Mouse (Mus musculus) midbrain, embryonic 13.5 days (tissue): ENCODE measurements around the gene Mycbpap. TPM values are rescaled to one million over a fixed set of nuclear protein-coding genes. Genes with fewer than 3 reads are reported as not detected.

Experiments used
- ATAC-seq: fragments of 200-750 bp; cut with Nextera tagmentation; 2 replicates; pipeline ENCODE4 v1.8.0; 2017; ENCODE audit warnings: mild to moderate bottlenecking, moderate TSS enrichment, moderate library complexity
- H3K27ac ChIP-seq: fragments of 300-500 bp; sonication (generic); 2 replicates; pipeline ENCODE4 v1.5.1; 2015; ENCODE audit warnings: inconsistent platforms, mild to moderate bottlenecking, moderate library complexity
- H3K27me3 ChIP-seq: fragments of 300-500 bp; sonication (generic); 2 replicates; pipeline ENCODE4 v1.6.1; 2015; ENCODE audit warnings: mild to moderate bottlenecking, inconsistent platforms
- H3K36me3 ChIP-seq: fragments of 300-500 bp; sonication (generic); 2 replicates; pipeline ENCODE4 v1.6.1; 2015; ENCODE audit warnings: mild to moderate bottlenecking, inconsistent platforms
- H3K4me1 ChIP-seq: fragments of 300-500 bp; sonication (generic); replicated peaks from 2 replicates; pipeline ENCODE4 v1.6.1; 2015; ENCODE audit warnings: inconsistent platforms
- H3K4me2 ChIP-seq: fragments of 300-500 bp; sonication (generic); replicated peaks from 2 replicates; pipeline ENCODE4 v1.6.1; 2015; ENCODE audit warnings: moderate library complexity, mild to moderate bottlenecking, inconsistent platforms
- H3K4me3 ChIP-seq: fragments of 300-500 bp; sonication (generic); replicated peaks from 2 replicates; pipeline ENCODE4 v1.5.1; 2015; ENCODE audit warnings: mild to moderate bottlenecking, inconsistent platforms
- H3K9ac ChIP-seq: fragments of 300-500 bp; sonication (generic); replicated peaks from 2 replicates; pipeline ENCODE4 v1.6.1; 2015; ENCODE audit warnings: mild to moderate bottlenecking, inconsistent platforms
- H3K9me3 ChIP-seq: fragments of 300-500 bp; sonication (generic); 2 replicates; pipeline ENCODE4 v1.6.1; 2016; ENCODE audit warnings: mild to moderate bottlenecking, inconsistent platforms
- WGBS: fragments of 180-500 bp; shearing (Covaris S2); methylation state at CpG from one replicate; pipeline ENCODE4 v1.1.7; 2015; 5-methylcytosine and 5-hydroxymethylcytosine counted together
- polyA plus RNA-seq: library from polyadenylated mRNA; unstranded; fragments of >200 nt; fragmentation: Nextera tagmentation; extraction: Ambion mirVana; gene quantifications from 2 replicates; pipeline ENCODE4 v1.2.1, GENCODE M21; 2015

Gene Mycbpap
- 2.4 and 3.6 TPM in 2 replicates for polyA plus RNA-seq

DNA sequence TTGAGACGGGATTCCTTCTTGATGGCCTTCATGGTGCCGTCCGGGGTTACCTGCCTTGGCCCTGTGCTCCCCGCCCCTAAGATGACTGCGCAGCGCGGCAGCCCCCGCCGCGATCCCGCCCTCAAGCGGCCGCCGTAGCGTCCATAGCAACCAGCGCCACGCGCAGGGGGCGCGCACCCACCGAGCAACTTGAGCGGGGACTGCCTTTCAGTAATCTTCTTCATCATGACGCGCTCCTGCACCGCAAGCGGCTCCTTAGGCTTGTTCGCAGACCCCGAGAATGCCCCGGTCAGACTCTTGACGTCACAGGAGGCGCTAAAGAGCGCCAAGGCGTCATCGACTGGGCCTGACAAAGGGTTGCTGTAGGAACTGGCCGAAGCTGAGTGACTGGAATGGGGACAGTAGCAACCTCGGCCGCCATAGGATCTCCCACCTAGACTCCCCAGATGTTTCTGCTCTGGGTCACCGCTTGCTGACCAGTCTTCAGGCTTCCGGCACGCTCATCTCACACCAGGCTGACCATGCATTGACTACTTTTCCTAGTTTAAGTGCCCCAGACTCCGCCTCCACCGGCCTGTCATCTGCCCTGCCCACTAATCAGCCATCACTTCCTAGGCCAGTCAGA, at the start of gene Mycbpap:
Gene Mycbpap, minus strand, starts transcription at position 524 of the 625 bp plus-strand sequence.
- H3K9me3 ChIP-seq: no peaks in the 10 kb centered on the region
- peaks cover 6% of the 10 kb centered on the region for H3K4me1 ChIP-seq
- peaks cover 3% of the 10 kb centered on the region; the same call in 1 of the 2 replicates for H3K27me3 ChIP-seq
- under 1% methylated on average over 42 of the region's 42 CpGs for WGBS
- H3K4me2 ChIP-seq: peak within 1 kb of the TSS; percentile 90
- peak; percentile 90 for ATAC-seq
- peak within 1 kb of the TSS; percentile 69 for H3K9ac ChIP-seq
- no peaks in the 10 kb centered on the region for H3K36me3 ChIP-seq
- H3K27ac ChIP-seq: no peak within 1 kb of the TSS
- peak within 1 kb of the TSS; percentile 49 for H3K4me3 ChIP-seq

DNA sequence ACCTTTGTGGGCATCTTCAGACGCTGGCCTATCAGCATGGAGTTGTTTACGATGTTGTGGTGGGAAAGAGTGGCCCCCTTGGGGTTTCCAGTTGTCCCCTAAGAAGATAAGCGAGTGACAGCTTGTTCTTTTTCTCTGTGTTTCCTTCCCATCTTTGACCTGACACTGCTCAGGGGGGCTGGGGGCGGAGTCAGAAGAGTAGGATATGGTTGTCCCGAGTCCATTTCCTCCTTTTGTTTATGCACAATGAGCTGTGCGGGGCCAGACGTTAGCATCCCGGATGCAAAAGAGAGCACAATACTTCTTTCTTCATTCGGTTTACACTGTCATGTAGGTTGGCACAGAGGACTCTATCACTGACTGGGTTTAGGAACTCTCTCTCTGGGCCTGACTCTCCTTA, 49.1 kb upstream of the Mycbpap start:
- Histone ChIP-seq H3K27ac (no peak overlapping the region), H3K4me2 (no peak overlapping the region), H3K36me3 (no peaks in the 10 kb centered on the region), H3K4me3 (no peak overlapping the region), H3K9ac (no peak overlapping the region), H3K4me1 (0 out of 2 replicates have a peak, but pooled peaks cover 3% of the 10 kb centered on the region), H3K9me3 (no peaks in the 10 kb centered on the region), H3K27me3 (peaks cover 10% of the 10 kb centered on the region)
- WGBS: 51% methylated on average over 9 of the region's 9 CpGs
- ATAC-seq: no peak

DNA sequence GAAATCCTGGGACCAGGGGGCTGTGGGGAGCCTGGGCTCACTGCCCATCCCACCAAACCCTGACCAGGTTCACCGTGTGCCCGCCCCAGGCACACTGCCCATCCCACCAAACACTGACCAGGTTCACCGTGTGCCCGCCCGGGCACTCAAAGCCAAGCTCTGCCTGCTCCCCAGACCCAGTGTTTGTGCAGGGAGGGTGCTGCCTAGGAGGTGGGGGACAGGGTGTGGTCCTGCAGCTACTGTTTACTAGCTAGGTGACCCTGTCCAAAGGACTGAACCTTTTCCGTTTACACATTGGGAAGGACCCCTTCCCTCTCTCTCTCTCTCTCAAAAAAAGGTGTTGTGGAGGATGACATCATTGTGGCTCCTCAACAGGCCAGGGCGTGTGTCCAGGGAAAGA, 45.8 kb upstream of the Mycbpap start:
- H3K4me1 ChIP-seq: peaks cover 17% of the 10 kb centered on the region
- H3K27ac ChIP-seq: no peak overlapping the region
- H3K4me3 ChIP-seq: no peak overlapping the region
- H3K27me3 ChIP-seq: peaks cover 34% of the 10 kb centered on the region
- WGBS: 90% methylated on average over 7 of the region's 7 CpGs
- no peak overlapping the region for H3K4me2 ChIP-seq
- H3K36me3 ChIP-seq: no peaks in the 10 kb centered on the region
- H3K9ac ChIP-seq: no peak overlapping the region
- no peaks in the 10 kb centered on the region for H3K9me3 ChIP-seq
- no peak for ATAC-seq

DNA sequence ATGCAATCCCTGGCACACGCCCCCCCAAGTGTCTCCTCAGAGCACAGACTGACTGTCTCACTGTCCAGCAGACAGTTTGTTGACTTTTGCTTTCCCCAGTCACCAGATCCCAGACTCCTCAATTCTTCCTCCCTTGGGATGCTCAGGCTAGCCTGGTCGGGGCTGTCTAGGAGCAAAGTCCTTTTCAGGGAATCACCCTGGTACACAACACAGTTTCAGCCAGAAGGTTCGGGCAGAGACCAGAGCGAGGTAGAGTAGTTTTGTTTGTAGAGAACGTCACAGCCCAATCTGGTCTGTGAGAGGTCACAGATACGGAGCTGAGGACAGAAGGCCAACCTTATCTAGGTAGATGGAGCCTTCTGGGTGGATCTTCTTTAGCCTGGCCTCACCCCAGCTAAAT, 45.0 kb upstream of the Mycbpap start:
- WGBS: 83% methylated on average over 6 of the region's 6 CpGs

DNA sequence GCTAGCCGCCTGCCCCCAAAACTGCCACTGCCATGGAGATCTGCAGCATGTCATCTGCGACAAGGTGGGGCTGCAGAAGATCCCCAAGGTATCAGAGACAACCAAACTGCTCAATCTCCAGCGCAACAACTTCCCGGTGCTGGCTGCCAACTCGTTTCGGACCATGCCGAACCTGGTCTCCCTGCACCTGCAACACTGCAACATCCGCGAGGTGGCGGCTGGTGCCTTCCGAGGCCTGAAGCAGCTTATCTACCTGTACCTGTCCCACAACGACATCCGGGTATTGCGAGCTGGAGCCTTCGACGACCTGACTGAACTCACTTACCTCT, 43.6 kb upstream of the Mycbpap start:
- H3K4me2 ChIP-seq: peak overlapping the region; percentile 51
- peaks cover 34% of the 10 kb centered on the region for H3K27me3 ChIP-seq
- peak overlapping the region; percentile 31 for H3K4me3 ChIP-seq
- peak overlapping the region; percentile 36; the same call in 1 of the 2 replicates for H3K9ac ChIP-seq
- no peaks in the 10 kb centered on the region for H3K36me3 ChIP-seq
- H3K4me1 ChIP-seq: peaks cover 13% of the 10 kb centered on the region
- 10% methylated on average over 16 of the region's 16 CpGs for WGBS
- H3K27ac ChIP-seq: no peak overlapping the region
- no peaks in the 10 kb centered on the region for H3K9me3 ChIP-seq
- no peak for ATAC-seq

More for the DNA sequence above, 45.0 kb upstream of the Mycbpap start:
- Histone ChIP-seq H3K9ac (no peak overlapping the region), H3K4me2 (no peak overlapping the region), H3K36me3 (no peaks in the 10 kb centered on the region), H3K27me3 (peaks cover 34% of the 10 kb centered on the region), H3K9me3 (no peaks in the 10 kb centered on the region), H3K4me1 (peaks cover 17% of the 10 kb centered on the region), H3K27ac (no peak overlapping the region), H3K4me3 (no peak overlapping the region)
- ATAC-seq: no peak

DNA sequence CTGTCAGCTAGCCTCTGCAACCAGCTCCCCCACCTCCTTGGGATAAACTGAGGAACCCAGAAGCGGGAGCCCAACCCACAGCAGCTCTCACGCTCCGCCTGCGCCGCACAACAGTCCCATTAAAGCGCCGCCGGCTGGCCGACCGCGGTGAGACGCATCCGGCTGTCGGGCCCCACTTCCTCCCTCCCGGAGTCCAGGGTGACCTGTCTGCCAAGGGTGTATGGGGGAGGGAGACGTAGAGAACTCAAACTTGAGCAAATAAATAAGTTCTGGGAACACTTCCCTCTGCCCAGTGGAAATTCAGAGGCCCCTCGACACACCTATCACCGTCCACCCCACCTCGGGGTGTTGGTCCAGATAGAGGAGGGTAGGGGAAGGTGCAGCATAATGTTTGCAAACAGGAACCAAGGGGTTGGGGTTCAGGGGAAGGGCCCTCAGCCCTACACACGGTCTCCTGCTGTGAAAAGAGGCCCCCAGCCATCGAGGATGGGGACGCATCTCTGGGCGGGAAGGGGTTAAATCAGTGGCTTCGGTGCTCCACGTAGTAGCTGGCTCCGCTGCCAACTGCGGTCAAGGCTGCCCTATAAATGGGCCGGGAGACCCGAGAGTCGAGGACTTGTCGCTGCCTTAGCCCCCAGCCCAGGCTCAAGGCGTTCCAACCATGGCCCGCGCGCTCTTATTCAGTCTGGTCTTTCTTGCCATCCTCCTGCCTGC, 43.1 kb upstream of the Mycbpap start, which contains the start of gene Chad:
Gene Chad, plus strand, starts transcription at position 611 of the 714 bp plus-strand sequence.
- 3% methylated on average over 35 of the region's 35 CpGs for WGBS
- H3K36me3 ChIP-seq: no peaks in the 10 kb centered on the region
- H3K9ac ChIP-seq: peak within 1 kb of the TSS; percentile 36; the same call in 1 of the 2 replicates
- peak; percentile 13; the same call in 1 of the 2 replicates for ATAC-seq
- peaks cover 13% of the 10 kb centered on the region for H3K4me1 ChIP-seq
- no peaks in the 10 kb centered on the region for H3K9me3 ChIP-seq
- peaks cover 34% of the 10 kb centered on the region for H3K27me3 ChIP-seq
- H3K4me3 ChIP-seq: peak within 1 kb of the TSS; percentile 31
- H3K4me2 ChIP-seq: peak within 1 kb of the TSS; percentile 51
- H3K27ac ChIP-seq: no peak within 1 kb of the TSS

DNA sequence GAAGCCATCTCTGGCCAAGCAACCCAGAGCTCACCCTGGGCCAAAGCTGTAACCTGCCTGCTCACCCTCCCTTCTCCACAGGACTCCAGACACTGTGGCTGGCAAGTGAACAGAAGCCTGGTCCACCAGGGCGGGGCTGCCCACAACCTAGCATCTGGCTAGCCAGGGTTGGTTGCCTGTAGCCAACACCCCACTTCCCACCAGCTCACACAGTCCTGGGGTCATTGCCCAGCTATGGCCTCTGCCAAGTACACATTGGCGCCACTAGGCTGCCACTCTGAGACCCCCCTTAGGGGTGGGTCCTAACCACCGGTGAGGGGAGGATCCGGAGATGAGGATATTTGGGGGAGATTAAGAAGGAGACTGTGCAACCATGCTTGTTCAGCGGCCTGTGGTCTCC, 42.3 kb upstream of the Mycbpap start:
- 56% methylated on average over 5 of the region's 5 CpGs for WGBS
- Histone ChIP-seq H3K36me3 (no peaks in the 10 kb centered on the region), H3K9me3 (no peaks in the 10 kb centered on the region), H3K27ac (no peak overlapping the region), H3K4me2 (0 out of 2 replicates have a peak overlapping the region, but pooled peaks have one; percentile 51), H3K27me3 (peaks cover 34% of the 10 kb centered on the region), H3K4me1 (peaks cover 13% of the 10 kb centered on the region), H3K4me3 (no peak overlapping the region), H3K9ac (no peak overlapping the region)
- peak; percentile 60; the same call in 1 of the 2 replicates for ATAC-seq

DNA sequence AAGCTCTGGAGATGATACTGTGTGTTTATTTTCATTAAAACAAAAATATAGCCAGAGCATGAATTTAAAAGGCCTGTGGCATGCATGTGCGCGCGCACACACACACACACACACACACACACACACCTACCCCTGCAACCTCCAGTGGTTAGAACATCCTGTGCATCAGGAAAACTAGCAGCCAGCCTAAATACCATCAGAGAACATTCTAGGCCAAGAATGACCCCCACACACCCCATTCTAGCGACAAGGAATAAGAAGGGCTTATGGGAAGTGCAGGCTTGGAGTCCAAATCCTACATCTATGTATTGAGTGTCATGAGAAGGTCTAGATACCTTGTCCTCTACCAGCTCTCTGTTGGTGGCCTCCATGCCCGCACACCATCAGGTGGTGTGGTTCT, 41.8 kb upstream of the Mycbpap start:
- no peaks in the 10 kb centered on the region for H3K36me3 ChIP-seq
- no peak for ATAC-seq
- H3K9me3 ChIP-seq: no peaks in the 10 kb centered on the region
- WGBS: 95% methylated on average over 5 of the region's 5 CpGs
- H3K27ac ChIP-seq: no peak overlapping the region
- no peak overlapping the region for H3K9ac ChIP-seq
- H3K4me1 ChIP-seq: peaks cover 13% of the 10 kb centered on the region
- no peak overlapping the region for H3K4me2 ChIP-seq
- H3K27me3 ChIP-seq: peaks cover 34% of the 10 kb centered on the region
- H3K4me3 ChIP-seq: no peak overlapping the region

DNA sequence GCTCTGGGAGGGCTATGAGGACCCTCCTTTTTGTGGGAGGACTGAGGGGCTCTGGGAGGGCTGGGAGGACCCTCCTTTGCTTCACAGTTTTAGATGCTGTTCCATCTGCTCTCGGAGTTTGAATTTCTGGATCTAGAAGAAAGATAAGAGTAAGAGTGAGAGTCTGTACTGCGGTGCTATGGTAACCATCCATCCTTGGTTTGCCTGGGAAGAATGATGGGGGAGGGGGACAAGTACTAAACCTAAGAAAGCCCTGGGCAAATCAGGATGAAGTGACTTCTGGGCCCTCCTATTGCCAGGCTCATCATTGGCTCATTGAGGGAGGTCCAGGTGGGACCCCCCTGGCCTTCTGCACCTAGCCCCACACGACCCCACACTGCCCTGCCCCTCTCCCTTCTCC, 36.7 kb upstream of the Mycbpap start:
- H3K27ac ChIP-seq: no peak overlapping the region
- no peaks in the 10 kb centered on the region for H3K4me1 ChIP-seq
- 76% methylated on average over 3 of the region's 3 CpGs for whole genome bisulfite sequencing
- no peaks in the 10 kb centered on the region for H3K9me3 ChIP-seq
- H3K4me2 ChIP-seq: no peak overlapping the region
- H3K36me3 ChIP-seq: no peaks in the 10 kb centered on the region
- H3K9ac ChIP-seq: no peak overlapping the region
- no peak for ATAC-seq
- H3K27me3 ChIP-seq: no peaks in the 10 kb centered on the region
- H3K4me3 ChIP-seq: no peak overlapping the region

DNA sequence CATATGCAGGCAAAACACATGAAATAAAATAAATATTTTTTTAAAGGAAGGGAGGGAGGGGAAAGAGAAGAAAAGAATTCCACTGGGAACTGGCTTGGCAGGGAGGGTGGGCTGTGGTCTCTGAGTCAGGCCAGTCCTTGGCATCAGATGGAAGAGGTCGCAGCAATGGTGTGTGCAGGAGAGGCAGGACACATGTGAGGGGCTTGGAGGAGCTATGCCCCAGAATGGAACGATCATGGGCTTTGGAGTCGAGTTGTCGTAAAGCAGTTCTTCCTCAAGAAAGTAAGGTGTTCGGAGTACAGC, 28.9 kb upstream of the Mycbpap start:
- Histone ChIP-seq H3K9ac (no peak overlapping the region), H3K27ac (no peak overlapping the region), H3K9me3 (0 out of 2 replicates have a peak, but pooled peaks cover 5% of the 10 kb centered on the region), H3K4me3 (no peak overlapping the region), H3K4me2 (no peak overlapping the region), H3K36me3 (no peaks in the 10 kb centered on the region), H3K27me3 (no peaks in the 10 kb centered on the region), H3K4me1 (peaks cover 9% of the 10 kb centered on the region)
- no peak for ATAC-seq
- WGBS: 94% methylated on average over 5 of the region's 5 CpGs

DNA sequence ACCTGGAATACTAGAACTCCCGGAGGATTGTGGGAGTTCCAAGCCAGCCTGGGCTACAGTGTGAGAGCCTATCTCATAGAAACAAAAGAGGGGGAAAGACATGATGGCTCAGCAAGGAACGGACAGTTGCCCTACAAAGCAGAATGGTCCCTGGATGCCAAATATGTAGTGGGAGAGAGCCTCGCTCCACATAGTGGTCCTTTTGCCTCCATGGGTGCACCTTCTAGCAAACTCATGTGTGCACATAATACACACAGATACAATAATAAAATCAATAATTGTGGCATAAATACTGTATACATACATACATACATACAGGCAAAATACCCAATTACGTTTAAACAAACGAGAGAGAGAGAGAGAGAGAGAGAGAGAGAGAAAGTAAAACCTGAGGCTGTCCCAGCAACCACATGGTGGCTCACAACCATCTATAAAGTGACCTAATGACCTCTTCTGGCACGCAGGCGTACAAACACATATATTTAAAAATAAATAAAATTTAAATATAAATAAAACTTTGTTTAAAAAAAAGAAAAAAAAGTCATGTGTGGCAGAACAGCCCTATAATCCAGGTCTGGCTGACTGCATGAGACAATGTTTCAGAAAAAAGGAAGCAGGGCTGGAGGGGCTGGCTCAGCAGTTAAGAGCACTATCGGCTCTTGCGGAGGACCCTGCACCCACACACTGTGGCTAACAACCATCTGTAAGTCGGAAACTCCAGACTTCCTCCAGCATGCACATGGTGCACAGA, 28.3 kb upstream of the Mycbpap start:
- ATAC-seq: no peak
- H3K27me3 ChIP-seq: no peaks in the 10 kb centered on the region
- WGBS: 84% methylated on average over 10 of the region's 10 CpGs
- H3K4me3 ChIP-seq: no peak overlapping the region
- H3K9ac ChIP-seq: no peak overlapping the region
- H3K27ac ChIP-seq: no peak overlapping the region
- peaks cover 9% of the 10 kb centered on the region for H3K4me1 ChIP-seq
- H3K4me2 ChIP-seq: no peak overlapping the region
- 0 out of 2 replicates have a peak, but pooled peaks cover 5% of the 10 kb centered on the region for H3K9me3 ChIP-seq
- no peaks in the 10 kb centered on the region for H3K36me3 ChIP-seq
